Mouse (Mus musculus) CD4-positive, CD25-positive, alpha-beta regulatory T cell, adult 9 weeks (primary cell): ENCODE results near the gene Gm12887. TPM values are rescaled to one million over a fixed set of nuclear protein-coding genes. Genes with fewer than 3 reads are reported as not detected.

Experiments used
- polyA plus RNA-seq: library from polyadenylated mRNA; unstranded; fragments of 100-300 nt; shearing (Covaris generic); gene quantifications from one replicate; pipeline ENCODE4 v1.2.1, GENCODE M21; 2017

Gene Gm12887
- not detected for polyA plus RNA-seq

DNA sequence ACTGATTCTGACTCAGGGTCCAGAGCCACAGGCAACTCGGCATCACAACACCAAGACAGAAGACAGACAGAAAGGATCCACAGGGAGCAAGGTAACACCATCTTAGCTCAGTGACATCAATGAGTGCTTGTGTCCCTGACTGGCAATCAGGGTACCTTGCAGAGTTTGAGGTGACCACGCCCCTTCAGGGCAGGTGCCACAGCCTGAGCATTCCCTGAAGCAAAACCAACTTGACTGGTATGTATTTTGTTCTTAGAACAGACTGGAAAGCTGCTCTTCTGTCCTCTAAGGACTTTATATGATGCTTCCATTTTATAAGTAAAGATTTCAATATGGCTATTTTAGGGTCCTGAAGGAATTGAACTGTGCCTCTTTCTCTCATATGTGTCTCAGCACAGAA is at the start of gene Gm12887:
TSS of gene Gm12887 (minus strand) at position 101 of the 400 bp plus-strand sequence.

Other genes starting within 250 kb of the Gm12887 start
- not detected for gene Gm12886, start 199.0 kb downstream of the Gm12887 start, polyA plus RNA-seq